Mouse (Mus musculus) CD8-positive naive resting alpha-beta T cell, adult 2 months (primary cell): ENCODE data around the gene Grin2d.
A peak's percentile ranks its signal among the peaks of the same experiment; 100 is the strongest.

Experiments used
- DNase-seq, 2 experiments: peaks; one replicate each; pipeline ENCODE4 v3.0.0; 2022; ENCODE audit warnings: low read depth in 2 of 2, low spot score in 2 of 2

The Grin2d gene

DNA sequence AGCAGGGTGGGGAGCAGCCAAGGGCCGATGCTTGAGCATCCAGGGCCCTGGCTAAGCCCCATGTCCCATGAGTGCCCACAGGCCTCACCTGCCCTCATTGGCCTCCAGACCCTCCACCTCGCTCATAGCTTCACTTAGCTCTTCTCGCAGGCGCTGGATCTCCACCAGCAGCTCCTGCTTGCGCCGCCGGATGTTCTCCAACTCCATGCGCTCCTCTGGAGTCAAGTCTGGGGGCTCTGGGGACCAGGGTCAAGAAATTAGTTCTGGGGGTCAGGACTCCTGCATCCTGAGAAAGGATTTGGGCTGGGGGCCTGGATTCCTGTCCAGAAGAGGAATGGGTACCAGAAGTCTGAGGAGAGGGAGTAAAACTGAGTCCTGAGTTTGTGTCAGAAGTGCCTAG lies 65.3 kb downstream of the Grin2d start:
- no peak for DNase-seq

DNA sequence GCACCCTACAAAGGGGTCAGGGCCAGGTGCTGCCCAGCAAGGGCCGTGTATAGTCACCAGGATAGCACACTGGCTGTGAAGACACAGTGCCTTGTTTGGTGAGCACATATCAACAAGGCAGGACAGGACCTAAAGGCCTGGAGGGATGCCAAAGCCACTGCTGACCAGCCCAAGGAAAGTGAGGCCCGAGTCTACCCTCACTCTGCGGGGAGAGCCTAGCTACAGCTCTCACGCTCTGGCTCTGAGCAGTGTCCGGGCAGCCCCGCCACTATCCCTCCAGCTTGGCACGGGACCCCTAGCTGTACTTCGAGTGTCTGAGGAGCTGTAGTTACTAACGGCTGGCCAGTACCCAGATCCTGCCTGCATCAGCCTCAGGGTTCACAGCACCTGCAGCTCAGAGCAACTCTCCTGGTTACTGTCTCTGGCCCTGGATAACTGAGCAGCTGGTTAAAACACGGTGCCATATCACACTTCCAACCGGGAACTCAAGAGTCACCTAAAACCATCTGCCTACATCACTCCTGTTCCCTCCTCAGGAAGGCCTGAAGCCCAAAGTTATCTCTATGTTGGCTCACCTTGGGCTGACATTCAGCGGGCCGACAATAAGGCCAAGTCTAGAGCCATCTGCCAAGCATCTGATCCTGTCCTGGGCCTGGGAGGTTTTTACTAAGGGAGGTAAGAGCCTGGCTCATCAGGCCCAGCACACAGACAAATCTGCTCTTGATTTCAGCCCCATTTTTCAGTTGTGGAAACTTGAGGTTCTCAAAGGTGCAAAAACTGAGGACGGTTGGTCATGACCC lies 68.7 kb downstream of the Grin2d start:
- no peak for DNase-seq

- no peak for DNase-seq
Measured at GRCm38 (mm10) chr7:45808471-45808870, 69.7 kb downstream of the Grin2d start.

DNA sequence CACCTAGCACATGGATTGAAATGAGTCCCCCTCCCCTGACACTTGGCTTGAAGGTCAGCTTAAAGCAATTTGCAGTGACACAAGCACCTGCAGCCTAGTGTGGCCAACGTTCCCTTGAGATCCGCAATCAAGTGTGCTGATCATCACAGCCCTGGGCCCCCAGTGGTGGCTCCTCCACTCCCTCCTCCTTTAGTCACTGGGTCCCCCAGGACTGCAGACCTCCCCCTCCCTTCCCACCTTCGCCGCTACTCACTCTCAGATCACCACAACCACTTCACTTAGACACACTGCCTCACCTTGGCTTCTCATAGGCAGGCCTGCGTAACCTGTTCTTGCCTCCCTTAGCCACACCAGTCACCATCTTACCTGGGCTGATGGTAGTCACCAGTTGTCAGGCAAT lies 72.2 kb downstream of the Grin2d start:
- no peak for DNase-seq

- DNase-seq: no peak
Measured at GRCm38 (mm10) chr7:45802551-45802950, 75.6 kb downstream of the Grin2d start.

DNA sequence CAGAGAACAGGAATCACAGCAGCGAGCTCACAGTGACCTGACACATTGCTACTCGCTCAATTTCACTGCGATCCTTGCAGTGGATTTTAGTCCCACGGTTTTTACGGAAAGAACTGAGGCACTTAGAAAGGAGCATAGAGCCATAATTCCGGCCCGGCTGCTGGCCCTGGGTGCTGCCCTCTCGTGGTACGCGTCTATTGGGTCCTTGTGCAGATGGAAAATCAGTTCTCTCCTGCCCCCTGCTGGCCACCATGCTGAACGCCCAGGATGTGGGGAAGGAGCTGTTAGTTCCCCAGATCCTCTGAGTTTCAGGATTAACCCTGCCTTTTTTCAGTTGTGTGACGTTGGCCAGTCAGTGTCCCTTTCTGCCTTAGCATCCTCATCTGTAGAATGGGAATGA lies 76.8 kb downstream of the Grin2d start:
- DNase-seq: peak; percentile 91 to 93

DNA sequence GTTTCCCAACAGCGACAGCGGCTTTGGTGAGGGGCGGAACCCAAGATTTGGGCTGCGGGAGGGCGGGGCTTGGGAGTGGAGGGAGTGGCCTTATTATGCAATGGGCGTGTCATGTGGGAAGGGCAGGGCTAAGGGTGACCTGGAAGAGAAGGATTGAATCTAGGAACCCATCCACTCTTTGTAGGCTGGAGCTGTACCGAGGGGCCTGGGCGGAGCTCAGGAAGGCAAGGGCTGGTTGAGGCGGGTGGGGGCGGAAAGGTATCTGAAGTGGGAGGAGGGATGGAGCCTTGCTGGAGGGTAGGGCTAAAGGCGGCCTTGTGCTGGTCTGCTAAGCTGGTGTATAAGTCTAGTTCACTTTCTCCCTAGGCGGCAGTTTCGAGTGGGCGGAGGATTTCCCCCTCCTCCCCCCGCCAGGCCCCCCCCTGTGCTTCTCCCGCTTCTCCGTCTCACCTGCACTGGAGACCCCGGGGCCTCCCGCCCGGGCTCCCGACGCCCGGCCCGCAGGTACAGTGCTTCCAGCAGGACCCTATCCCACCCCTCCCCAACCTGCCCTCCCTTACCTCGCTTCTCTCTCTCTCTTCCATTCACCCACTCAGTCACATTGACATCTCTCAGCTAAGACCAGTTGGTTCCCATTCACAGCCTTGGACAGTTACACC lies 77.5 kb downstream of the Grin2d start:
- peak in 1 of 2 experiments; percentile 40 for DNase-seq

DNA sequence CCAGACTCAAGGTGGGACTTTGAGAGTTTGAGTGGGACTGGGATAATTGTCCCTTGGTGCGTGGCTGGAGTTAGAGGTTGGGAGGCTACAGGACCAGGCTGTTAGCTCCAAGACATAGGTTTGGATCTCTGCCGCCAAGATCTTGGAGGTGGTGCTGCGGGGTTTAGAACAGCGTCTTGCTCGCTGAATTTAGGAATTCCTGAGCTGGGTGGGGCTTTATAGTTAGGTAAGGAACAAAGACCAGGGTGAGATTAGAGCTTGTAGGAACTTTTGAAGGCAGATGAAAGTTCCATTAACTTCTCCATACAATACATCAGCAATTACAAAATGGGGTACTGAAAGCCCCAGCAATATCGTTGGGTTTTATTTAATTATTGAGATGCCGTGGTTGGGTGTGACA lies 78.2 kb downstream of the Grin2d start:
- no peak for DNase-seq

DNA sequence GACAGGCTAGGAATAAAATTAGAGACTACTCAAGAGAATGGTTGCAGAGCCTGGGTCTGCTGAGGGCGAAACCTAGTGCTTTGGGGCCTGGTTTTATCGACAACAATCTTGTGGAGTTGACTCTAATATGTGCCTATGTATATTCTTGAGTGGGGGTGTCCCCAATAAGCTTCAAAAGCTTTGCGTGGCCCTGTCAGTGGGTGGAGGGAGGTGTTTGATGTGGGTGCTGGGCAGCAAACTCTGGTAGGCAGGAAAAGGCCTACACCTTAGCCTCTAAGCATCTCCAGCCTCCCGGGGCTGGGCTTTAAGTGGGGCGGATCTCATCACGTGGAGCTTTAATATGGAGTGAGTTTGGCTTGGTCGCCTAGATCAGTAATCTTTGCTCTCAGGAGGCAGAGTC lies 79.2 kb downstream of the Grin2d start:
- DNase-seq: peak in 1 of 2 experiments; percentile 26

DNA sequence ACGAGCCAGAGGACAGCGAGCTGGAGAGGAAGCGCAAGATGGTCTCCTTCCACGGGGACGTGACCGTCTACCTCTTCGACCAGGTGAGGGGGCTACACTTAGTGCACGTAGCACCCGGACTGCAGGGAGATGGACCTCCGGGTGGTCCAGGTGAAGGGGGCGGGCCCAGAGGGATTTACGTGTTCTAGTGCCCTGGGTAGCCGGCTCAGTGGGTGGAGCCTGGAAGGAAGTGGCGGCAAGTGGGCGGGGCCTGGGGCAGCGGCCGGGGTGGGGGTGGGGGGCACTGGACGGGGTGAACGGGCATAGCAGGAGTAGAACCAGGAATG lies 79.7 kb downstream of the Grin2d start:
- DNase-seq: peak in 1 of 2 experiments; percentile 33

DNA sequence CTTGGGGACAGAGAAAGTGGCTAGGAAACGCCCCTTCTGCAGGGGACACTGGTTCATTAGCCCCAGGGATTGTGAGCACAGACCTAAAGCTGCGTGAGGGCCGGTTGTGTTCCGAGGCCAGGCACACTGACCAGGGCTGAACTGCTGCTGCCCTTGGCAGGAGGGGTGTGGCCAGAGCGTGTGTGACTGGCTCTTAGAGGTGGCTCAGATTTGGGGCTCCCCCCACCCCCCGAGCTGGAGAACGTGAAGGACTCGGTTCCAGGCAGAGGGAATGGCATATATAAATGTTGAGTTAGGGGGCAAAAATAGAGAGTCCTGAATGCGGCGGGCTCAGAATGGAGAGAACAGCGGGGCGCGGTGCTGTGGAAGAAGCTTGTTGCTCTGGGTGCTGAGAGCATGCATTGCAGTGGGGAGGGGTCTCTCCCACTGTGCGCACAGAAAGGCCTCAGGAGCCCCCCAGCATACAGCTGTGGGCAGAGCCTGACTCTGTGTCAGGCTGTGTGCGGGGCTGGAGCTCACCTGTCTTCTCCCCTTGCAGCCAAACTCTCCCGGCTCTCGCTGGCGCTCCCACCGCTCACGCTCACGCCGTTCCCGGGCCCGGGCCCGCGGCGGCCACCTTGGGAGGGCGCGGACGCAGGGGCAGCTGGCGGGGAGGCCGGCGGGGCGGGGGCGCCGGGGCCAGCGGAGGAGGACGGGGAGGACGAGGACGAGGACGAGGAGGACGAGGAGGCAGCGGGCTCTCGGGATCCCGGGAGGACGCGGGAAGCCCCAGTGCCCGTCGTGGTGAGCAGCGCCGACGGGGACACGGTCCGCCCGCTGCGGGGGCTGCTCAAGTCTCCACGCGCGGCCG lies 80.3 kb downstream of the Grin2d start:
- DNase-seq: no peak

DNA sequence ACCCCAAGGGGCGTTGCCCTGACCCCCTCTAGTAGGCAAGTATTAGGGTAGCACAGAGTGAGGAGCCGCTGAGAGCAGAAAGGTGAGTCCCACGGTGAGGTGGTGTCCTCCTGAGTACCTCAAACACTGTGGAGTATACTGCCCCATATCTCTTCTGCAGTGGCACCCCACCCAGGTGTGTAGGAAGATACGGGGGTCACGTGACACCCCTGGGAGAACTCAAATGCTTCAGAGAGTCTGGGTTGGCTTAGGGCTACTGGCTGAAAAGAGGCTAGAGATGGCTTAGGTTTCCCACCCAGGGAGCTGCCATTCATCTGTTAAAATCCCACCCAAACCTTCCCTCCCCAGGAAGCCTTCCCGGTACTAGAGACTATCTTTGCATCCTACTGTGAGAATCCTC lies 81.2 kb downstream of the Grin2d start:
- DNase-seq: no peak

- DNase-seq: no peak
Measured at GRCm38 (mm10) chr7:45794971-45795370, 83.2 kb downstream of the Grin2d start.

GRCm38 (mm10) chr7:45793969-45794585 lies 84.1 kb downstream of the Grin2d start:
- DNase-seq: no peak

GRCm38 (mm10) chr7:45793240-45793639 lies 84.9 kb downstream of the Grin2d start:
- no peak for DNase-seq

GRCm38 (mm10) chr7:45791756-45792490 lies 86.3 kb downstream of the Grin2d start:
- DNase-seq: no peak

- DNase-seq: no peak
Measured at GRCm38 (mm10) chr7:45790721-45791120, 87.5 kb downstream of the Grin2d start.

DNA sequence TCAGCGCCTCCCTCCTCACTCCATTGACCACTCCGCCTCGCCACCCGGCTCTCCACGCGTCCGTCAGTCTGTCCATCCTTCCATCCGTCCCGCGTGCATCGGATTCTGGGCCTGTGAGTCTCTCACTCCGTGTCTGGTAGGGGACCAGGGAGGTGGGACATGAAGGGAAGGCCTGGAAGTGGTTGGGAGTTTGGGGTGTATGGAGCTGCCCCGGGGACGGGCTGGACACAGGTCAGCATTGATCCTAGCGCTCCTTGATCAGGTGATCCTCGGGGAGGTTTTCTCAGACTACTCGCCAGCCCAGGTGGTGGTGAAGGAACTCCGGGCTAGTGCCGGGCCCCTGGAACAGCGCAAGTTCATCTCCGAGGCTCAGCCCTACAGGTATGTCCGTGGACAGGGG lies 90.5 kb downstream of the Grin2d start:
- no peak for DNase-seq

- no peak for DNase-seq
Measured at GRCm38 (mm10) chr7:45786661-45787413, 91.3 kb downstream of the Grin2d start.

DNA sequence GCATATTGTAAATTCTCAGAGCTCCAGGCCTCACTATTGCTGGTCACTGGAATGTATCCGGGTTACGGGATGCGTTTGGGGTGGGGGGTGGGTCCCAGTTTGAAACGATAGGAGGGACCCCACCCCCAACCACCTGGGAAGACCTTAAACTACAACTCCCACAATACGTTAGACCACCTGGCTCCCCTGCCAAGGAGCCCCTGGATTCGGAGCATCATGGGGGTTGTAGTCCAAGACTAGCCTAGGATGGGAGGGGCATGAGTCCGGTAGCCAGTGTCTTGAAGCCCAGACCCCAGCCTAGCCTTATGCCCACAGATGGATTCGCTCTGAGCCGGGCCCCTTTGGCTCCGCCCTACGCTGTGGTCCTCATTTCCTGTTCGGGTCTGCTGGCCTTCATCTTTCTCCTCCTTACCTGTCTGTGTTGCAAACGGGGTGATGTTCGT lies 92.0 kb downstream of the Grin2d start:
- DNase-seq: peak in 1 of 2 experiments; percentile 15
